Mouse (Mus musculus): ENCODE results near the gene Hist2h2aa1. TPM values are rescaled to one million over a fixed set of nuclear protein-coding genes. Genes with fewer than 3 reads are reported as not detected.

Gene Hist2h2aa1
- polyA plus RNA-seq, 1 experiment from 2014 or later = 33.5 TPM

- no peaks in the 10 kb centered on the region for H3K9me3 ChIP-seq (replicated peaks; ENCODE audit: low read length)
- peak within 1 kb of the TSS; percentile 82 for H3K9ac ChIP-seq (ENCODE audit: low read depth, low read length)
- H3K4me1 ChIP-seq (replicated peaks; ENCODE audit: insufficient read depth, low read length) = peaks cover 33% of the 10 kb centered on the region
- peak within 1 kb of the TSS; percentile 69 for H3K4me3 ChIP-seq (replicated peaks; ENCODE audit: low read depth, low read length)
- DNase-seq (ENCODE audit: low spot score) (peak; percentile 98), ATAC-seq (replicated peaks; ENCODE audit: low FRiP score, low read depth) (peak; percentile 91)
- peak within 1 kb of the TSS; percentile 60 for H3K4me2 ChIP-seq (ENCODE audit: low read length)
- under 1% methylated on average over 43 of the region's 43 CpGs for WGBS
- H3K27me3 ChIP-seq (ENCODE audit: insufficient read depth, low read length) = no peaks in the 10 kb centered on the region
- peak within 1 kb of the TSS; percentile 99 for H3K27ac ChIP-seq
- TF ChIP-seq CTCF (IDR thresholded peaks at IDR 0.05; ENCODE audit: low read depth) = no peak
- H3K36me3 ChIP-seq (ENCODE audit: insufficient read depth, low read length) = no peaks in the 10 kb centered on the region
Measured at GRCm38 (mm10) chr3:96220765-96221639, 24.3 kb upstream of the Hist2h2aa1 start, which contains the start of the genes Hist2h2ac and Hist2h2be. Hist2h2ac (minus strand) TSS chr3:96220880. Hist2h2be (plus strand) TSS chr3:96221119.

DNA sequence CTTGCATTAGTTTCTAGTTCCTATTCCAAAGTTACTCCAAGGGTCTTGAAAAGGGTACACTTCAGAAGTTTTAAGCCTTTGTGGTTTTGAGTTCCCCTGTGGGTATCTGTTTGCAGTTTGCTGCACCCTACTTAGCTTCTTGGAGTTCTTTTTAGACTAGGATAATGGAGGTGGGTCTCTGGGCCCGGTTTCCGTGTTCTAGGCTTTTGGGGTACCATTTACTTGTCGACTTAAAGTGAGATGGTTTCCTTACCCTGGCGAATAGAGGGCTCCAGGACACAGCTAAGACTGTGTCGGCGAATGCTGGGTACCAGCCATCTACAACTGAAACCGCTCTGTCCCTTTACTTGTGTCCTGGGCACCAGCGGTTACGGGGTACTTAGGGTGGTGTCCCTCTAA, 23.7 kb upstream of the Hist2h2aa1 start:
- peak overlapping the region; percentile 60 for H3K4me2 ChIP-seq (ENCODE audit: low read length)
- no peak for TF ChIP-seq CTCF (IDR thresholded peaks at IDR 0.05; ENCODE audit: low read depth)
- 9% methylated on average over 9 of the region's 9 CpGs for WGBS
- H3K36me3 ChIP-seq (ENCODE audit: insufficient read depth, low read length) = no peaks in the 10 kb centered on the region
- DNase-seq (ENCODE audit: low spot score) = no peak
- no peaks in the 10 kb centered on the region for H3K9me3 ChIP-seq (replicated peaks; ENCODE audit: low read length)
- peak overlapping the region; percentile 69 for H3K4me3 ChIP-seq (replicated peaks; ENCODE audit: low read depth, low read length)
- peak overlapping the region; percentile 53 for H3K9ac ChIP-seq (ENCODE audit: low read depth, low read length)
- peak overlapping the region; percentile 99 for H3K27ac ChIP-seq
- peaks cover 33% of the 10 kb centered on the region for H3K4me1 ChIP-seq (replicated peaks; ENCODE audit: insufficient read depth, low read length)
- no peaks in the 10 kb centered on the region for H3K27me3 ChIP-seq (ENCODE audit: insufficient read depth, low read length)
- ATAC-seq (replicated peaks; ENCODE audit: low FRiP score, low read depth) = no peak

- H3K4me1 ChIP-seq (replicated peaks; ENCODE audit: insufficient read depth, low read length) = peaks cover 33% of the 10 kb centered on the region
- TF ChIP-seq CTCF (IDR thresholded peaks at IDR 0.05; ENCODE audit: low read depth) = no peak
- peak overlapping the region; percentile 60 for H3K4me2 ChIP-seq (ENCODE audit: low read length)
- 87% methylated on average over 4 of the region's 4 CpGs for WGBS
- H3K4me3 ChIP-seq (replicated peaks; ENCODE audit: low read depth, low read length) = no peak overlapping the region
- H3K9me3 ChIP-seq (replicated peaks; ENCODE audit: low read length) = no peaks in the 10 kb centered on the region
- ATAC-seq (replicated peaks; ENCODE audit: low FRiP score, low read depth) (no peak), DNase-seq (ENCODE audit: low spot score) (no peak)
- no peaks in the 10 kb centered on the region for H3K27me3 ChIP-seq (ENCODE audit: insufficient read depth, low read length)
- H3K36me3 ChIP-seq (ENCODE audit: insufficient read depth, low read length) = no peaks in the 10 kb centered on the region
- H3K9ac ChIP-seq (ENCODE audit: low read depth, low read length) = no peak overlapping the region
- no peak overlapping the region for H3K27ac ChIP-seq
Measured at GRCm38 (mm10) chr3:96222774-96223173, 22.5 kb upstream of the Hist2h2aa1 start.

GRCm38 (mm10) chr3:96225421-96225820, 19.9 kb upstream of the Hist2h2aa1 start:
- Histone ChIP-seq H3K4me3 (replicated peaks; ENCODE audit: low read depth, low read length) (no peak overlapping the region), H3K4me2 (ENCODE audit: low read length) (no peak overlapping the region), H3K9ac (ENCODE audit: low read depth, low read length) (no peak overlapping the region), H3K27me3 (ENCODE audit: insufficient read depth, low read length) (no peaks in the 10 kb centered on the region), H3K9me3 (replicated peaks; ENCODE audit: low read length) (no peaks in the 10 kb centered on the region), H3K36me3 (ENCODE audit: insufficient read depth, low read length) (no peaks in the 10 kb centered on the region), H3K27ac (no peak overlapping the region), H3K4me1 (replicated peaks; ENCODE audit: insufficient read depth, low read length) (peaks cover 28% of the 10 kb centered on the region)
- no peak for ATAC-seq (replicated peaks; ENCODE audit: low FRiP score, low read depth)
- TF ChIP-seq CTCF (IDR thresholded peaks at IDR 0.05; ENCODE audit: low read depth) = no peak
- no peak for DNase-seq (ENCODE audit: low spot score)
- WGBS = 22% methylated on average over 2 of the region's 2 CpGs

- WGBS = 49% methylated on average over 8 of the region's 8 CpGs
- H3K4me1 ChIP-seq (replicated peaks; ENCODE audit: insufficient read depth, low read length) = peaks cover 28% of the 10 kb centered on the region
- no peak for TF ChIP-seq CTCF (IDR thresholded peaks at IDR 0.05; ENCODE audit: low read depth)
- no peak overlapping the region for H3K9ac ChIP-seq (ENCODE audit: low read depth, low read length)
- H3K4me2 ChIP-seq (ENCODE audit: low read length) = no peak overlapping the region
- H3K36me3 ChIP-seq (ENCODE audit: insufficient read depth, low read length) = no peaks in the 10 kb centered on the region
- no peak for DNase-seq (ENCODE audit: low spot score)
- H3K27me3 ChIP-seq (ENCODE audit: insufficient read depth, low read length) = no peaks in the 10 kb centered on the region
- H3K9me3 ChIP-seq (replicated peaks; ENCODE audit: low read length) = no peaks in the 10 kb centered on the region
- H3K27ac ChIP-seq = no peak overlapping the region
- no peak overlapping the region for H3K4me3 ChIP-seq (replicated peaks; ENCODE audit: low read depth, low read length)
- no peak for ATAC-seq (replicated peaks; ENCODE audit: low FRiP score, low read depth)
Measured at GRCm38 (mm10) chr3:96226695-96227648, 18.3 kb upstream of the Hist2h2aa1 start.

DNA sequence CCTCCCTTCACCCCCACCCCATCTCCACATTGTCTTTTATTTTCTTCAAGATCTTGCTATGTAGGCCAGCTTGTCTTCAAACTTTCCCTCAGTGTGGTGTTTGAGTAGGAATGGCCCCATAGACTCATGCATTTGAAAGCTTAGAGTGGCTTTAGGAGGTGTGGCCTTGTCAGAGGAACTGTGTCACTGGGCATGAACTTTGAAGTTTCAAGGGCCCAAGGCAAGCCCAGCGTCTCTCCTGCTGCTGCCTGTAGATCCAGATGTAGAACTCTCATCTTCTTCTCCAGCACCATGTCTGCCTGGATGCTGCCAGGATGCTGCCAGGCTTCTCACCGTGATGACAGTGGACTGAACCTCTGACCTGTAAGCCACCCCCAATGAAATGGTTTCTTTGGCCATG, 16.5 kb upstream of the Hist2h2aa1 start:
- DNase-seq (ENCODE audit: low spot score) (no peak), ATAC-seq (replicated peaks; ENCODE audit: low FRiP score, low read depth) (no peak)
- Histone ChIP-seq H3K9me3 (replicated peaks; ENCODE audit: low read length) (no peaks in the 10 kb centered on the region), H3K36me3 (ENCODE audit: insufficient read depth, low read length) (no peaks in the 10 kb centered on the region), H3K4me3 (replicated peaks; ENCODE audit: low read depth, low read length) (no peak overlapping the region), H3K4me1 (replicated peaks; ENCODE audit: insufficient read depth, low read length) (peaks cover 14% of the 10 kb centered on the region), H3K9ac (ENCODE audit: low read depth, low read length) (no peak overlapping the region), H3K27me3 (ENCODE audit: insufficient read depth, low read length) (no peaks in the 10 kb centered on the region), H3K27ac (no peak overlapping the region), H3K4me2 (ENCODE audit: low read length) (no peak overlapping the region)
- 69% methylated on average over 2 of the region's 2 CpGs for WGBS
- TF ChIP-seq CTCF (IDR thresholded peaks at IDR 0.05; ENCODE audit: low read depth) = no peak

Measured in kidney, postnatal 0 days (tissue).